Mouse (Mus musculus): ENCODE data around the gene Mfsd6.
A peak's percentile ranks its signal among the peaks of the same experiment; 100 is the strongest.
"Not testable (repeated sequence)": the region's sequence is repeated elsewhere in the genome, so short reads cannot be mapped to it uniquely, and the experiment has no call there.

The Mfsd6 gene

DNA sequence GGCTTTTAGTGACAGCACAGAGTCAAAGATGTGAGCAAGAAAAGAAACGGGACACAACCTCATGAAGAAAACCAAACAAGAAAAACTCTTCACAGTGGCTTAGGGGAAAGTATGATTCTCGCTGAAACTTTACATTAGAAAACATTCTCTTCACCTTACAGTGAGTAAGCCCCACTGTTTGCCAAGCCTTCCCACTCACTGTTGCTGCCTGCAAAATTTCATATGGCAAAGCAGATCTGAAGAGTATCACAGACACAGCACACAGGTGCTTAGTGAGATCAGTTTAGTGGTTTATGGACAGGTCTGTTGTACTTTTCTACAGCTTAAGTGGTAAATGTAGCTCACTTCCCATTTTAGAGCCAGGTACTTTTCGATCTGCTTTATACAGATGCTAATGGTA, 20.2 kb downstream of the Mfsd6 start:
- no peak for DNase-seq

DNA sequence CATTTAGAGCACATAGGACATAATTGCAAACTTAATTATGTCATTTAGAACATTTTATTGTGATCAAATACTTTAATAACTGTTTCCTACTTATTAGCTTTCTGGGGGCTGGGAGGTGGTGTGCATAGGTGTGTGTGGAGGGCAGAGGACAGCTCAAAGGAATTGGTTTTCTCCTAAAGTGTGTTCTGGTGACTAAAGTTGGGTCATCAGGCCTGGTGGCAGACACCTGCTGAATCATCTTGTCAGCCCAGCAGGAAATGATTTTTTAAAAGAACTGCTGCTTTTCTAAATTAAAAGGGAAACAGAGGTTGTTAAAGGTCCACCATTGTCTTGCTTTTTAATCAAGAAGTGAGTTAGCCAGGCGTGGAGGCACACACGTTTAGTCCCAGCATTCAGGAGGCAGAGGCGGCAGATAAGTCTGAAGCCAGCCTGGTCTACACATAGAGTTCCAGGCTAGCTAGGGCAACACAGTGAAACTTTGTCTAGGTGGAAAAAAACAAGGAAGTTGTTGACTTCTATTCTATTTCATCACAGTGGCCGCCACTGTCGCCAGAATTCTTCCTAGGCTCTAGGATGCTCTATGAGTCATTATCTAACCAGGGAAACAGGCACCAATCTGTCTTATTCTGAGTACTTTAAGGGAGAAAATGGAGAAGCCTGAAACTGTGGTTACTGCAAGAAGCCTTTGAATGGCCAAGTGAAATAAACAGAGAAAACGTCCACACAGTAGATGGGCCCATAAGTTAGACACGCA, 24.3 kb downstream of the Mfsd6 start:
- no peak for DNase-seq

DNA sequence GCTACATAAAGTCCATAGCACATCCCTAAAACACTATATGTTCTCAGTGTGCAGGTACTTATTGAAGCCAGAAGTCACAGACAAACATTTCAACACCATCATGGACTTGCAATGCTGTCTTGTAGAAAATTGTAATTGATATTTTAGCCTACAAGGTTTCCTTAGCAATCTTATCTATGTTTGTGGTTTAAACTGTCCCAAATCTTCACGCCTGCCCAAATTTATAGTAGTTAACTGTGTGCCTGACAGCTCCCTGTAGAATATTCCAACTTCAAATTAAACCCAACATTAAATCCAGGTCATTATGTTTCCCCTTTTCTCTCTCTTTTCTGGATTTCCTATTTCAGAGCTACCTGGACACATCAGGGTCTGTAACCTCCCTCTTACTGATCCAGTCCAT, 25.3 kb downstream of the Mfsd6 start:
- DNase-seq = no peak

DNA sequence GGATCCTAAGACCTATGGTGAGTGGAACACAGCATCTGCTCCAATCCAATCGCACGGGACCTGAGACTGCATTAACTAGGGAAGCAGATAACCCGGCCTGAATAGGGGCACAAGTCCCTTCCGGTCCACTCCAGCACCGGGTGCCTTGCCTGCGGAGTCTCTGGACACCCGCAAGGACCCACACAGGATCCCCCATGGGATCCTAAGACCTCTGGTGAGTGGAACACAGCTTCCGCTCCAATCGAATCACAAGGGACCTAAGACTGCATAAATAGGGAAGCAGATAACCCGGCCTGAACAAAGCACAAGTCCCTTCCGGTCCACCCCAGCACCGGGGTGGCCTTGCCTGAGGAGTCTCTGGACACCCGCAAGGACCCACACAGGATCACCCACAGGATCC, 32.8 kb downstream of the Mfsd6 start:
- not testable (repeated sequence) for DNase-seq

DNA sequence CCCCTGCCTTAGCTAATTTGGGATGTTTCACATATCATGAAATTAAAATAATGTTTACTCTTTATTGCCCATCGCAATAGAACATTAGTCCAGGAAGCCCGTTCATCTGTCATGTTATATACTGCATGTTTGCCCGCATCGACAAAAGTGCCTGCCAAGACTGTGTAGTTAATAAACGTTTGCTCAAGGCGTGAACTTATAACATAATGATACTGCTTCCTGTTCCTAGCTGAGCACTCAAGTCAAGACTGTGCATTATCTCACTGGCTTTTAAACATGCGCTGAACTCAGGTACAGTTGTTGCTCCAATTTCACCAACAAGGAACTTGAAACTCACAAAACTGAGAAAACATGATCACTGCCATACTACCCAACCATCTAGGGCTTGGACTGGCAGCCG, 39.6 kb downstream of the Mfsd6 start:
- DNase-seq = no peak

DNA sequence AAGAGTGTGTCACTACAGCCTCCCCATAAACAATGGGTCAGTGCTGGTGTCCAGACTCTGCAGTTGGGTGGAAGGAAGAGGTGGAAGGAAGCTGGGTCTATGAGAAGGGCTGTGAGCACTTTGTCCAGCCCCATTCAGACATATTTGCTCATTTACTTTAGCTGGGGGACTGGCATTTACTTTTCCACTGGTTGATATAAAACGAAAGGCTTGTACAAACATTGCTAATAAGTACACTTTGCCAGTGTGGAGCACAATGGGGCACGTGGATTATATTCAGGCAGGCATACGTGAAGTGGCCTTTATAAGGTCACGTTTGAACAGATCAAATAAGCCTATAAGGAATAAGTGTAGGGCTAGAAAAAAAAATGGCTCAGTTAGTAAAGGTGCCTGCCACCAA, 43.7 kb downstream of the Mfsd6 start:
- no peak for DNase-seq

DNA sequence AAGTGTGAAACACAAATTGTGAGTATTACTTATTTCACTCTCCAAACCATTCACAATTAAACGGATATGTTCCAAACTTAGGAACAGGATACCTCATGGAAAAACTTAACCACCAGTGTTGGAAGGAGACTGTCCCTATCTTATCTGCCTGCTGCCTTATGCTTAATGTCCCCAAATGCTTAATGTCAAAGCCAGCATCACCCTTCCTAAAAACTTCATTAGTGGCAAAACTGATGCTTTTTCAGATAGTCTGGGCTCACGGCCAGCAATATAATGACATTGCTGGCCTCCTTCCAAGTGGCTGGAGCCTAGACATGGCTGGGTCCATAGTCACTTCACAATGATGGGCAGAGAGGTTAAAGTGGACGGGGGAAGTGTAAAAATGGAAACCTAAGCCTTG, 50.6 kb downstream of the Mfsd6 start:
- DNase-seq = no peak

DNA sequence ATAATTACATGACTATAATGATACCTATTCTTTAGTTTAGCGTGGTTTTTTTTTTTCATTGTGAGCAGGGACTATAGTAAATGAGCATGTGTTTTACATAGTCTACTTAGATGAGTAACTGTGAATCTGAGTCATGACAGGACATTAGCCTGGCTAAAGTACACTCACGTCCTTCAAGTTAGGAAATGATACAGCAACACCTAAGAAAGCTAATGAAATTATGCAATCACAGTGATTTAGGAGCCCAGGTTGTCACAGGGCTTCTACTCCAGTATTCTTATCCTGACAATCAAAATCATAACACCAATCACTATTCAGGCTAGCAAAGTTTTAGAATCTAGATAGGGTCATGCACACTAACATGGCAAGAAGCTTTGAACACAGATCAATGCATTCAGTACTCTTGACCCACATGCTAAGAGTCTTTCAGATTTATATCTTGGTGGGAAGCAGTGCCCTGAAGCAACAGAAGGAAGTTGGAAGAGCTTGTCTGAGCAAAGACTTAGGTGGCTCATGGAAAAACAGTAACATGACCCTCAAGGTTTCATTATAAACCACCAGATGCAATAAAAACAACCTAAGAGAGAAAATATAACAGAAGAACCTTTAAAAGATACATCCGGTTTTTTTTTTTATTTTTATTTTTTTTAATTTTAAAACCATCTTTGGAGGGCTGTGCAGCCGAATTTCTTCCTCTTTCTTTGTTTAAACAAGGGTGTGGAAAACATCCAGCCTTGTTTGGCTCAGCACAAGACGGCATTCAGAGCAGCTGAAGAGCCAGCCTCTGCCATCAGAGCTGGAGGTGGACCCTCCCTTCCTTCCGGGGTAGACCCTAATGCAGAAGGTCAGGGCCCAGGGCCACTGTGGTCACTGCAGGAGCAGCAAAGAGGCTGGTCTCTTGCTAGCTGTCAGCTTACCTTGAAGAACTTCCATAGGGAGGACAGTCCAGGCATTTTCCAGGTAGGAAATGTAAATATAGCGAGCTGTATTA, 51.4 kb downstream of the Mfsd6 start:
- DNase-seq = no peak

DNA sequence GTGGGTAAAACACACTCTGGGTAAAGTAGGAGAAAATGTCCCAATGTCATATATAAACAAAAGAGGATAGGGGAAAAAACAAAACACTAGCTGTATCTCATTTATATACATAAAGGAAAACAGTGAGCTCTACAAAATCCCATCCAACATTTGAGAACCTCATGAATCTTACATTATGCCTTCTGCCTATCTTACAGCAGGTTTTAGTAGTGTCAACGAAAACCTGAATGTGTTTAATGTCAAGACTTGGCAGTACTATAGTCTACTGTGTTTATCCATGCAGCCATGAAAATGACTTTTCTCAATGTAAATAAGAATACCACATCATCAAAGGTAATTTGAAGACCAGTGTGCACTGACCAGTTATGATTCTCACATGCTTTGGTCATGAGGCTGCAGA, 57.3 kb downstream of the Mfsd6 start:
- DNase-seq = no peak

DNA sequence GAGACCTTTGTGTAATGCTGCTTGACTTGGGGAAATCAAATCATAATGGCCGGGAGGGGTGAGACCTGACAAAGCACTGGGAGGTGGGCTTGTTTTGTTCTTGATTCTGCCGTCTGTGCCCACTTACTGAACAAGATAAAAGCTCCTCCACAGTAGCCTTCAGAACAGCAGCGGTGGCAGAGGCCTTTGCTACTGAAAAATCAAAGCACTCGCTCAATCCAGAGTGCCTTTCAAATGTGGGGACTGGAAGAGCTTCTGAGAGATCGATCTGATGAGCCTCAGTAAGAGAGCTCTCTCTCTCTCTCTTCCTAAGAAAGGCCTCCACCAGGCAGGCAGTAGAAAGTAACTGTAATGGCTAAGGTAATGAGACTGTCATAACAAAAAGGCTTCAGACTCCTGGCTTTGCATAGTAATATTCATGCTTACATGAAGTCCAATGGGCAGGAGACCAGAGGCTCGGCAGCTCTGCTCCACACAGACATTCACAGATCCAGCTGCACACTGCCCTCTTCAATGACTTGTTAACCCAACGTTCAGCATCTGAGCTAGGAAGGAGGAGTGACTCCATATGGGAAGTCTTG, 58.4 kb downstream of the Mfsd6 start:
- no peak for DNase-seq

DNA sequence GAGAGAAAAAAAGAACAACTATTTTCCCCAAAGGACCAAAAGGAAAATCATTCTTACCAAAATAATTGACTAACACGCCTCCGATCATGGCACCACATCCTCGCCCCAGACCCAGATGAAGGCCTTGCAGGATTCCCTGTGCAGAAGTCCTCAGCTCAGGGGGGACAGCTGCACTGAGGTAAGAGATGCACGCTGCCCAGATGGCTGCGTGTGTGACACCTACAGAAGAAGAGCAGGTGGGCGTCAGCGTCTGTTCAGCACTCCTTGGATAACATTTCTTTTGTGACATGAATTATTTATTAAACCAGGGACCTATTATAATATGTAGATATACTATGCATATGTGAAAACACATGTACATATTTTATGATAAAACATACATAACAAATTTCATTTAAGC, 64.0 kb downstream of the Mfsd6 start:
- DNase-seq = peak; percentile 64

DNA sequence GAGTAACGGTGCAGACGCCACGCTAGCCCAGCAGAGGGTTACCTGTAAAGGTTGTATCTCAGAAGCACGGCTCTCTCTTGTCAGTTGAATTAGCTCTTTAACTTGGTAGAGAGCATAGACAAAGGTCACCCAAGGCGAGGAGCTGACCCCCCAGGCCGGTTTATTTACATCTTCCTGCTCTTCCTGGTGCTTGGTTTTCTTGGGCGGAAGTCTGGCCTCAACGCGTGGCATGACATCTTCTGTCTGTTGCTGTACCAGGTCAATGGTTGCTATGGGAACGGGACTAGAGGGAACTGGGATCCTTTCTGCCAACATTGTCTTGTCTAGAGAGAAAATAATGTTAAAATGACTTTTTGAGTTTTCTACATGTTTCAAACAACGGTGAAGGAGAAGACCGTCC, 66.5 kb downstream of the Mfsd6 start:
- no peak for DNase-seq

DNA sequence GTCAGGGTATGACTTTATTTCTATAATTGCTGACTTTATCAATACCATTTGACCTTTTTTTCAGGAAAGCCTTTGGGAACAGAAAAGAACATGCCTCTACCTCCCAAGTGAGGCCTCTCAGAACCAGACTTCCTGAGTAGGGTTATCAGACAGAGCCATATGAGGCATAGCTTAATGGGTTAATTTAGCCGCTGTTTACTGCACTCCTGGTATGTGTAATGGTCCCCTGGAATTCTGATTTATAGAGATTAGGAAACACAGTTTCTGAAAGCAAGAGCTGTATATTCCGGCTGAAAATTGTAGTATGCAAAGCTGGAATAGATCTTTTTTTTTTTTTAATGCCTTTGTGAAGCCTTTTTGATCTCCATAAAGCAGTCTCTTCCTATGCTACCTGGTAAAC, 67.0 kb downstream of the Mfsd6 start:
- no peak for DNase-seq

DNA sequence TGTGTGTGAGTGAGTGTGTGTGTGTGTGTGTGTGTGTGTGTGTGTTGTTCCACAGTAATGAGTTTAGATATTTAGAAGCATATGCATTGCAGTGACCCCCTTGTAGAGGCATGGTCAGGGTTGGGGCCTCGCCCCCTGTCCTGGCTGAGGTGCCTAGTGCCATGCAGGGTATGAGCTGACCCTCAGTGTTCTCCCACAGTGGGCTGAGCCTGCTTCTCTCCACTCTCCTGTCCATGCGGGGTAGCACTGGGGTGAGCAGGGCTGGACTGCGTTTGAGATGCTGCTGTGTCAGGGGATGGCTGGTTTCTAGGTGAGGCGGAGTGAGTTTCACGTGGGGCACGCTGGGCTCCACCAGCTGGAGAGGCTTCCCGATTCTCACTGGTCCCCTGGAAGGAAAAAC, 69.1 kb downstream of the Mfsd6 start:
- no peak for DNase-seq

DNA sequence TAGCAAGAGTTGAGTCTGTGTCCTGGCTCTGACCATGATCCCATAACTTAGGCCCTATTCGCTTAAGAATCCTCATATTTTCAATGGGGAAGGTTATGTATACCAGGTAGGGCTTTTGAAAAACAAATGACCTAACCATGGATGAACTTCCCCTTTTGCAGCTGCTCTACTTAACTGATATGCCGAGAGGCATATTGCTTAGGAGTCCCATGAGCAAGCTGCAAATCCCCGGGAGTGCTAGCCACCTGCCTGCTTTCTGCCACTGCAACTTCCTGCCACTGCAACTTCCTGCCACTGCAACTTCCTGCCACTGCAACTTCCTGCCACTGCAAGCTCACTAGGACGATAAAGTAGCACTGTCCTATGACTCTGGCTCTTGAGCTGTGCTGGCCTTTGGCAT, 72.1 kb downstream of the Mfsd6 start:
- no peak for DNase-seq

DNA sequence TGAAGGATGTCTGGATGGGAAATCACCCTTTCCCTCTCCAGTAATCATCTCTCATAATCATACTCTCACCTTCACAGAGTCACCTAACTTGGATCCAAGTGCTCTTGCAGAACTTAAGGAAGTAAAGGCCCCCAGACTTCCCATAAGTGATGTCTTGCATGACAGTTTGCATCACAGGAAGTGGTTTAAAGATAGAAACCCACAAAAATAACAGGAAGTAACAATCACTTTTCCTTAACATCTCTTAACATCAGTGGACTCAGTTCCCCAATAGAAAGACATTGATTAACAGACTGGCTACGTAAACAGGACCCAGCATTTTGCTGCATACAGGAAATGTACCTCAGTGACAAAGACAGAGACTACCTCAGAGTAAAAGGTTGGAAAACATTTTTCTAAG, 73.9 kb downstream of the Mfsd6 start:
- no peak for DNase-seq

DNA sequence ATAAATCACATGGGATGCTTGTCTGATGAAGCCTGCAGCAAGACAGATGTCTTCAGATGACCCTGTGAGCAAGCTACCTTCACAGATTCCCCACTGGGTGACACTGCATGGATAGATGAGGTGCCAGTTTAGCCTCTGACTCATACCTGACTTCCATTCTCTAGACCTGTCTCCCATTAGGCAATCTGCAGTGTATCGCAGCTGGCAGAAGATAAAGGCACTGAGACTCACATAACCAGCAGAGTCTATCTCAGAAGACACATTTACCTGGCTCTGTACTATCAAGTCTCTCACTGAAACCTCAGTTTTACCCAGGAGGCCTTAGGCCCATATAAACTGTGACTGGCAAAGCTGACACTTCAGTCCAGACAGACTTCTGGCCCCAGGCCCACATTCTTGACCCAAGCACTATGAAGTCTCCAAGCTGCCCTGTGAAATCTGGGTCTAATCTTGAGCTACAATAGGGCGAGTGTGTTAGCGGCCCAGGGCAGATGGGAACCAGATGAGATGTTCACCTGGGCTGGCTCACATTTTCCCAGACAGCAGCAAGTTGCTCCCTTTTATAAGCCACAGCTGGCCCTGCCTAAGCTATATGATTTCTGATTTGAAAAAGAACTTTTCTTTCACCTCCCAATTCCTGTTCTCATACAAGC, 74.5 kb downstream of the Mfsd6 start:
- DNase-seq = no peak

DNA sequence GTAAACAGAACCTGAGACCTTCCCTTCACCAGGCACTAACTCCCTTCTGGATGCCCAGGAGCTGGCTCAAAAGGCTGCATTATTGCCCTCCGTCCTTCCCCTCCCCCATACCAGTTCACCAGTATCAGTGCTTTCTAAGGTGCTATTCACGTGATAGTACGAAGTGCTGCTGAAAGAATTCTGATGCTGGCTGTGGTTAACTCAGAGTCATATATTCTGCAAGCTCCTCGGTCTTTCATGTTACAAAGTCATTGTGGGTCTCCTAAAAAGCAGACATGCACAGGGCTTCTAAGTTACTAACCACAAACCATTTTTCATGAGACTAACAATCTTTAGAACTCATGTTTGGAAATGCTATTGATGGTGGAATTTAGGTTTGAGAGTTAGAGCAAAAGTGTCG, 77.2 kb downstream of the Mfsd6 start:
- DNase-seq = no peak

DNA sequence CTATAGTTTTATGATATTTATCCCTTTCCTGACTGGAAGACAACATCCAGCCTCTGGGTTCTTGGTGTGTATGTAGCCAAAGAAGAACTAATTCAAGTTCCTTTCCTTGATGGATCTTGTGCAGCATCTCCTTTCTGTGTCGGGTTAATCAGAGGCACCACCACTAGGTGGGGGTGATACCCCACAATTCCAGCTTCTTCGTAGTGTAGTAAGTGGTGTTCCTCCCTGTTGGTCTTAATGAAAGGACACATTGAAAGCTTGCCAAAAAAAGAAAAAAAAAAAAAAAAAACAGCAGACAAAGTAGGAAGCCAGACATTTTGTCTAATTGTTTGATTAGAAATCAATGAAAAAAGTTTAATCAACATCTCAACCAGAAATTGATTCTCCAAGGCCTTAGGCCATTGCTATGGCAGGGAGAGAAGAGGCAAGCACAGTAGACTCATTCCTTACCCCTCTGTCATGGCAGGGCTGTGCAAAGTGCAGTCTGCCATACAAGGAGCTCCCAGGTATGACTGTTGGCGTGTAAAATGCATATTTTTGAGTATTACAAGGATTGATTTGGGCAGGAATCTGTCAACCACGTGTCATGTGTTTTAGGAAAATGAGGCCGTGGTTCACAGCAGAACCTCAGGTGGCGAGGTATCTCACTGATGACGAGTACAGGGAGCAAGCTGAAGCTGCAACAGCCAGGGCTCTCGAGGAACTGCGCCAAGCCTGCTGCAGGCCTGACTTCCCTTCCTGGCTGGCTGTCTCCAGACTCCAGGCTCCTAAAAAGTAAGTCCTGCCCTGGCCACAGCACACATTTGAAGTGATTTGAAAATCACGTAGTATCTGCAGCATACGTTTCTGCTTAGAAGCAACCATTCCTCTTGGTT, 78.9 kb downstream of the Mfsd6 start:
- peak; percentile 58 for DNase-seq

DNA sequence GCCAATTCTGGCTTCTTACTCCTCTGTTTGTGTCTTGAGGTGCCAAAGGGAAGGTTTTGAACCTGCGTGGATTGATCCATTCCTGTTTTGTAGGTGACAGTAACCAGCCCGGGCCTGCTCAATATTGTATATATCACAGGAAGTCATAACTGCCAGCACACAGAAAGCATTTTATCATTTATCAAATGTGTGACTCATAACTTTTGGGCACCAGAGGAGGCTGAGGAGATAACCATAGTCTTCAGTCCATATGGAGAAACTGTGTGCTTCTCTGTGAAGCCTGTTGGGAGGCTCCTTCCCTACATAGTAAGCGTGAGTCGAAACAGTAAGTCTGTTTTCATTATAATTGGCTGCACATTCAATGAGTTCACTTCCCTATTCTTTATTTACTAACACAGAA, 86.5 kb downstream of the Mfsd6 start:
- no peak for DNase-seq

DNA sequence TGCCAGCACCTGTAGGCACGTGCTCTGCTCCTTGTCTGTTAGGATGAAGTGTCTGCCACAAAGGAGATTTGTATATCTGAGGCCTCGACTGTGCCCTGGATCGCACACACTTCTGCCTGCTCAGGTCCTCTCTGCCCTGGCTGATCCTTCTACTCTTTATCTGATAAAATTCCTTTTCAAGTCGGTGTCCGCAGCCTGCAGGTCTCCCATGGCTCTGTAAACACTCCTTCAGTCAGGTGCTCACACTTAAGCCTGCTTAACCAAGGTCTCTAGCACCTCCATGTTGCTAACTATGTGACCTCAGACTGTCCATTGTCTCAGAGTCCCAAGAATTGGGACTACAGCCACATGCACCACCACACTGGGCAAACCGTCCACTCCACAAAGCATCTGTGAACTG, 87.0 kb downstream of the Mfsd6 start:
- no peak for DNase-seq

DNA sequence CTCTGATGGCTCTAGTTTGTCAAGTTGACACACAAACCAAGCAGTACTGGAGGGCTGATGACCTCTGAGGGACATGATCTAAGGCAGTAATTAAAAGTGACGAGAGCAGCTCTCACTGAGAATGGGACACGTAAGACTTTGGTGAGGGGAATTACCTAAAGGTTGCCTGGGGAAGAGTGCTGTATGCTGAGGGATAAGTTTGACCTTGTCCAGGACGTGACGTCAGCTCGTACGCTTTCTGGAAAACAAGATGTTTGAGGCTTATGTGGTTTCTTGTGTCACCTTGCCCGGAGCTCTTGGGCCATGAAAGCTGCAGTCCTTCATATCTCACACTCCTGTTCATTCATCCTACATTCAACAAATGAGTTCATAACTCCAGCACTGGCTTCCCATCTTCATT, 88.2 kb downstream of the Mfsd6 start:
- DNase-seq = no peak

All from right cerebral cortex, postnatal 25 days (tissue).